Mouse (Mus musculus): ENCODE results near the gene Rbfox3.

- TF ChIP-seq FLI1 (IDR thresholded peaks at IDR 0.05; ENCODE audit: low read length) (no peak), GATA1 (IDR thresholded peaks at IDR 0.05; ENCODE audit: borderline replicate concordance, low read length) (no peak)
Observed at GRCm38 (mm10) chr11:118836889-118837288, 74.5 kb downstream of the Rbfox3 start.
